Mouse (Mus musculus) common myeloid progenitor, adult 5-6 weeks (primary cell): ENCODE results near the gene Dcaf11. TPM values are rescaled to one million over a fixed set of nuclear protein-coding genes. Genes with fewer than 3 reads are reported as not detected.

Experiments
- ATAC-seq: replicated peaks from 2 replicates; pipeline ENCODE4 v1.8.0; 2016; ENCODE audit warnings: low read depth, mild to moderate bottlenecking, moderate TSS enrichment, inconsistent platforms; ENCODE audit not compliant: poor library complexity, severe bottlenecking
- total RNA-seq: library from RNA; stranded (forward); fragments of 200-1000, 187-1606 nt; gene quantifications from 2 replicates; pipeline ENCODE4 v1.2.3, GENCODE M21; 2017

Dcaf11 gene
- total RNA-seq, 1 experiment from 2014 or later = 79.5 TPM

- ATAC-seq = no peak
These were observed 5.2 kb upstream of the Dcaf11 start for GRCm38 (mm10) chr14:55554635-55555034.

- no peak for ATAC-seq
These were observed 4.0 kb upstream of the Dcaf11 start for GRCm38 (mm10) chr14:55555788-55556187.

GRCm38 (mm10) chr14:55557003-55557402 is 2.8 kb upstream of the Dcaf11 start:
- peak; percentile 40 for ATAC-seq

GRCm38 (mm10) chr14:55557587-55557986 is 2.2 kb upstream of the Dcaf11 start:
- no peak for ATAC-seq

- ATAC-seq = no peak
These were observed 912 bp upstream of the Dcaf11 start for GRCm38 (mm10) chr14:55558740-55559448.

GRCm38 (mm10) chr14:55560202-55561073 is 632 bp downstream of the Dcaf11 start, which contains the start of gene A730061H03Rik:
TSS of gene A730061H03Rik (minus strand) at chr14:55560406.
- peak; percentile 76 for ATAC-seq

- no peak for ATAC-seq
These were observed 2.1 kb downstream of the Dcaf11 start for GRCm38 (mm10) chr14:55561860-55562259.

GRCm38 (mm10) chr14:55563249-55563648 is 3.4 kb downstream of the Dcaf11 start:
- ATAC-seq = no peak

GRCm38 (mm10) chr14:55565748-55566147 is 5.9 kb downstream of the Dcaf11 start:
- no peak for ATAC-seq

GRCm38 (mm10) chr14:55567496-55567895 is 7.7 kb downstream of the Dcaf11 start:
- no peak for ATAC-seq

GRCm38 (mm10) chr14:55570588-55570987 is 10.8 kb downstream of the Dcaf11 start:
- no peak for ATAC-seq

- no peak for ATAC-seq
These were observed 12.0 kb downstream of the Dcaf11 start for GRCm38 (mm10) chr14:55571760-55572159.

GRCm38 (mm10) chr14:55575302-55575701 is 15.5 kb downstream of the Dcaf11 start, which contains the start of gene Fitm1:
TSS of gene Fitm1 (plus strand) at chr14:55575617.
- ATAC-seq = no peak

GRCm38 (mm10) chr14:55575711-55576110 is 15.9 kb downstream of the Dcaf11 start:
- ATAC-seq = no peak

- ATAC-seq = peak; percentile 31
These were observed 16.6 kb downstream of the Dcaf11 start for GRCm38 (mm10) chr14:55576376-55576775.

GRCm38 (mm10) chr14:55577871-55578667 is 18.3 kb downstream of the Dcaf11 start, which contains the start of gene Psme1:
TSS of gene Psme1 (plus strand) at chr14:55578123.
- peak; percentile 91 for ATAC-seq

GRCm38 (mm10) chr14:55578668-55579269 is 19.0 kb downstream of the Dcaf11 start:
- peak; percentile 18 for ATAC-seq

- ATAC-seq = no peak
These were observed 20.0 kb downstream of the Dcaf11 start for GRCm38 (mm10) chr14:55579511-55580496.

GRCm38 (mm10) chr14:55580731-55581130 is 20.9 kb downstream of the Dcaf11 start:
- ATAC-seq = no peak
